ENCODE assay signal across 15 mouse cellular contexts in genomic region chr9:122447568-122447967, GRCm38 (mm10).
"Had no signal": no experiment of that assay in that cellular context is flagged by ENCODE, and none has a peak within 500 bp of the region (broad histone marks: within the 10 kb centered on the region; RNA-seq: fewer than 3 reads in every experiment).

No protein-coding gene starts in this region.

- H3K27ac ChIP-seq: neural tube, embryonic 13.5 days; neural tube, embryonic 15.5 days; stomach, embryonic 15.5 days; stomach, postnatal 0 days had no signal

- DNase-seq: right cerebral cortex, adult 18-20 months; right cerebral cortex, postnatal 14 days; right cerebral cortex, postnatal 25 days; right cerebral cortex, postnatal 4 days; spleen, adult 18-20 months; thymus, adult 18-20 months; thymus, adult 2 months; thymus, postnatal 14 days; thymus, postnatal 25 days; thymus, postnatal 36 days; thymus, postnatal 4 days had no signal

- H3K4me2 ChIP-seq: neural tube, embryonic 13.5 days; neural tube, embryonic 15.5 days; stomach, embryonic 15.5 days had no signal

- H3K4me3 ChIP-seq: neural tube, embryonic 13.5 days; neural tube, embryonic 15.5 days; stomach, embryonic 15.5 days had no signal

- H3K9me3 ChIP-seq: neural tube, embryonic 13.5 days; neural tube, embryonic 15.5 days; stomach, embryonic 15.5 days had no signal

- H3K9ac ChIP-seq: neural tube, embryonic 13.5 days; neural tube, embryonic 15.5 days; stomach, embryonic 15.5 days had no signal

- H3K4me1 ChIP-seq: neural tube, embryonic 15.5 days; stomach, embryonic 15.5 days had no signal

- H3K36me3 ChIP-seq: neural tube, embryonic 13.5 days; neural tube, embryonic 15.5 days; stomach, embryonic 15.5 days had no signal

- H3K27me3 ChIP-seq: neural tube, embryonic 13.5 days; neural tube, embryonic 15.5 days; stomach, embryonic 15.5 days had no signal
